23 mouse cellular contexts compared by ENCODE assay signal in the genomic region with DNA sequence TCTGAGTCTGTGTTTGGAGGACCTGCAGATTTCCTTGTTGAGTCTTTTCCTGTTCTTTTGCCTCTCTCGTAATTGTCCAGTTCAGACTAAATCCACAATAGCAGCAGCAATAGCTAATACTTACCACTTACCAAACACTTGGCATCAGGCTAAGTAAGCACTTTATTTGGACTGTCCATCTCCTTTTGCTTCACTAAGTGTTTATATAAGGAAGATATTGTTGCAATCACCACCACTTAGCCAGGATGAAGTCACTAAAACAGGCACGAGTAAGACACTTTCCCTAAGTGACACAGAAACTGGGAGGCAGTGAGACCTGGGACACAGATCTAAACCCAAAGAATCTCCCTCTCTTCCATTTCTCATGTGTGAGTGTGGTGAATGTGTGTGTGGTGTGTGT.
"Had no signal": no experiment of that assay in that cellular context is flagged by ENCODE, and none has a peak within 500 bp of the region (broad histone marks: within the 10 kb centered on the region; RNA-seq: fewer than 3 reads in every experiment).

No protein-coding gene starts in this region.

- H3K27me3 ChIP-seq: heart, embryonic 13.5 days; heart, embryonic 15.5 days; hindbrain, embryonic 15.5 days; limb, embryonic 12.5 days had no signal

- H3K9me3 ChIP-seq: heart, embryonic 13.5 days; heart, embryonic 15.5 days; hindbrain, embryonic 13.5 days; hindbrain, embryonic 15.5 days; limb, embryonic 10.5 days; limb, embryonic 12.5 days had no signal

- H3K9ac ChIP-seq: heart, embryonic 13.5 days; heart, embryonic 15.5 days; hindbrain, embryonic 13.5 days; hindbrain, embryonic 15.5 days; limb, embryonic 12.5 days had no signal

- DNase-seq: gastrocnemius, postnatal 14 days; gastrocnemius, postnatal 36 days; heart, adult 11 months; heart, adult 2 months; heart, postnatal 14 days; heart, postnatal 36 days; kidney, adult 11 months; kidney, adult 2 months; kidney, postnatal 10 days; kidney, postnatal 25 days; kidney, postnatal 4 days; liver had no signal

- H3K4me2 ChIP-seq: heart, embryonic 11.5 days; heart, embryonic 13.5 days; heart, embryonic 15.5 days; hindbrain, embryonic 13.5 days; hindbrain, embryonic 15.5 days; limb, embryonic 12.5 days had no signal

- H3K4me1 ChIP-seq: hindbrain, embryonic 13.5 days; hindbrain, embryonic 15.5 days; limb, embryonic 12.5 days had no signal

- H3K27ac ChIP-seq: heart, adult 2 months; heart, embryonic 13.5 days; heart, embryonic 15.5 days; hindbrain, embryonic 13.5 days; hindbrain, embryonic 15.5 days; hindbrain, postnatal 0 days; layer of hippocampus, adult 2 months; left cerebral cortex, adult 2 months; limb, embryonic 10.5 days; limb, embryonic 12.5 days had no signal

- H3K4me3 ChIP-seq: heart, adult 2 months; heart, embryonic 13.5 days; heart, embryonic 15.5 days; hindbrain, embryonic 13.5 days; hindbrain, embryonic 15.5 days; layer of hippocampus, adult 2 months; left cerebral cortex, adult 2 months; limb, embryonic 10.5 days; limb, embryonic 12.5 days had no signal

- H3K36me3 ChIP-seq: heart, embryonic 13.5 days; heart, embryonic 15.5 days; hindbrain, embryonic 13.5 days; hindbrain, embryonic 15.5 days; limb, embryonic 10.5 days; limb, embryonic 12.5 days had no signal

- ATAC-seq: hindbrain, postnatal 0 days; intestine, embryonic 16.5 days had no signal
